Mouse (Mus musculus) bone marrow, adult 2 months (tissue): ENCODE measurements at regions not wholly inside any gene's neighbourhood (a gene's known extent, or its start where the extent isn't known, plus 50 kb on each side); places are given as distances from the start of the nearest gene placed in this dataset.

ENCODE experiments used
- CTCF ChIP-seq: fragments of 200-500 bp; IDR thresholded peaks from 2 replicates; pipeline ENCODE4 v1.5.1; 2011; ENCODE audit warnings: low read length, control low read depth; ENCODE audit not compliant: control insufficient read depth, insufficient read depth
- POLR2A ChIP-seq: fragments of 200-500 bp; IDR thresholded peaks from 2 replicates; pipeline ENCODE4 v1.6.1; 2011; ENCODE audit warnings: low read depth, mild to moderate bottlenecking, control low read depth, low read length, borderline replicate concordance; ENCODE audit not compliant: control insufficient read depth

GRCm38 (mm10) chr7:68851981-68852575 is 103.0 kb upstream of the Arrdc4 start:
- TF ChIP-seq CTCF (no peak), POLR2A (no peak)
